Mouse (Mus musculus): Measurements from ENCODE around the gene Crybb3. TPM values are rescaled to one million over a fixed set of nuclear protein-coding genes. Genes with fewer than 3 reads are reported as not detected.
"Not testable (repeated sequence)": the region's sequence is repeated elsewhere in the genome, so short reads cannot be mapped to it uniquely, and the experiment has no call there.

The Crybb3 gene
- polyA plus RNA-seq, 1 experiment from 2014 or later = 0.77 TPM

- not testable (repeated sequence) for H3K9ac ChIP-seq (ENCODE audit: low read depth, low read length); H3K4me2 ChIP-seq; ATAC-seq (replicated peaks; ENCODE audit: insufficient number of reproducible peaks, low FRiP score, low TSS enrichment); H3K4me3 ChIP-seq (ENCODE audit: low read depth, low read length); H3K9me3 ChIP-seq (replicated peaks; ENCODE audit: control insufficient read depth, low read length); H3K27ac ChIP-seq (ENCODE audit: low read depth, low read length); H3K36me3 ChIP-seq (ENCODE audit: control insufficient read depth, insufficient read depth, low read length); H3K27me3 ChIP-seq (ENCODE audit: control insufficient read depth, insufficient read depth, low read length)
- H3K4me1 ChIP-seq (ENCODE audit: control insufficient read depth, insufficient read depth, low read length) = peaks cover 68% of the 10 kb centered on the region
- WGBS (ENCODE audit: insufficient replicate concordance) = 89% methylated on average over 2 of the region's 2 CpGs
Observed at GRCm38 (mm10) chr5:113109651-113110050, 28.3 kb upstream of the Crybb3 start.

GRCm38 (mm10) chr5:113108165-113108764 is 26.9 kb upstream of the Crybb3 start:
- H3K36me3 ChIP-seq (ENCODE audit: control insufficient read depth, insufficient read depth, low read length) = no peaks in the 10 kb centered on the region
- no peak for ATAC-seq (replicated peaks; ENCODE audit: insufficient number of reproducible peaks, low FRiP score, low TSS enrichment)
- H3K27ac ChIP-seq (ENCODE audit: low read depth, low read length) = peak overlapping the region; percentile 87
- no peak overlapping the region for H3K9ac ChIP-seq (ENCODE audit: low read depth, low read length)
- H3K9me3 ChIP-seq (replicated peaks; ENCODE audit: control insufficient read depth, low read length) = no peaks in the 10 kb centered on the region
- H3K4me2 ChIP-seq = no peak overlapping the region
- H3K4me1 ChIP-seq (ENCODE audit: control insufficient read depth, insufficient read depth, low read length) = peaks cover 54% of the 10 kb centered on the region
- WGBS (ENCODE audit: insufficient replicate concordance) = 31% methylated on average over 11 of the region's 11 CpGs
- no peaks in the 10 kb centered on the region for H3K27me3 ChIP-seq (ENCODE audit: control insufficient read depth, insufficient read depth, low read length)
- no peak overlapping the region for H3K4me3 ChIP-seq (ENCODE audit: low read depth, low read length)

- no peaks in the 10 kb centered on the region for H3K9me3 ChIP-seq (replicated peaks; ENCODE audit: control insufficient read depth, low read length)
- WGBS (ENCODE audit: insufficient replicate concordance) = 38% methylated on average over 3 of the region's 3 CpGs
- peaks cover 53% of the 10 kb centered on the region for H3K4me1 ChIP-seq (ENCODE audit: control insufficient read depth, insufficient read depth, low read length)
- H3K27me3 ChIP-seq (ENCODE audit: control insufficient read depth, insufficient read depth, low read length) = no peaks in the 10 kb centered on the region
- no peaks in the 10 kb centered on the region for H3K36me3 ChIP-seq (ENCODE audit: control insufficient read depth, insufficient read depth, low read length)
- H3K4me2 ChIP-seq = no peak overlapping the region
- no peak overlapping the region for H3K4me3 ChIP-seq (ENCODE audit: low read depth, low read length)
- no peak overlapping the region for H3K9ac ChIP-seq (ENCODE audit: low read depth, low read length)
- H3K27ac ChIP-seq (ENCODE audit: low read depth, low read length) = peak overlapping the region; percentile 87
- ATAC-seq (replicated peaks; ENCODE audit: insufficient number of reproducible peaks, low FRiP score, low TSS enrichment) = no peak
Observed at GRCm38 (mm10) chr5:113107709-113108108, 26.3 kb upstream of the Crybb3 start.

GRCm38 (mm10) chr5:113106594-113106993 is 25.2 kb upstream of the Crybb3 start:
- ATAC-seq (replicated peaks; ENCODE audit: insufficient number of reproducible peaks, low FRiP score, low TSS enrichment) = no peak
- 59% methylated on average over 7 of the region's 7 CpGs for WGBS (ENCODE audit: insufficient replicate concordance)

GRCm38 (mm10) chr5:113105481-113105880 is 24.1 kb upstream of the Crybb3 start:
- no peaks in the 10 kb centered on the region for H3K9me3 ChIP-seq (replicated peaks; ENCODE audit: control insufficient read depth, low read length)
- H3K27me3 ChIP-seq (ENCODE audit: control insufficient read depth, insufficient read depth, low read length) = no peaks in the 10 kb centered on the region
- 87% methylated on average over 4 of the region's 4 CpGs for WGBS (ENCODE audit: insufficient replicate concordance)
- no peak overlapping the region for H3K9ac ChIP-seq (ENCODE audit: low read depth, low read length)
- peaks cover 42% of the 10 kb centered on the region for H3K4me1 ChIP-seq (ENCODE audit: control insufficient read depth, insufficient read depth, low read length)
- H3K27ac ChIP-seq (ENCODE audit: low read depth, low read length) = no peak overlapping the region
- H3K4me2 ChIP-seq = no peak overlapping the region
- no peak overlapping the region for H3K4me3 ChIP-seq (ENCODE audit: low read depth, low read length)
- H3K36me3 ChIP-seq (ENCODE audit: control insufficient read depth, insufficient read depth, low read length) = no peaks in the 10 kb centered on the region
- no peak for ATAC-seq (replicated peaks; ENCODE audit: insufficient number of reproducible peaks, low FRiP score, low TSS enrichment)

More at GRCm38 (mm10) chr5:113106594-113106993, 25.2 kb upstream of the Crybb3 start:
- no peaks in the 10 kb centered on the region for H3K36me3 ChIP-seq (ENCODE audit: control insufficient read depth, insufficient read depth, low read length)
- H3K9me3 ChIP-seq (replicated peaks; ENCODE audit: control insufficient read depth, low read length) = no peaks in the 10 kb centered on the region
- H3K9ac ChIP-seq (ENCODE audit: low read depth, low read length) = no peak overlapping the region
- peaks cover 53% of the 10 kb centered on the region for H3K4me1 ChIP-seq (ENCODE audit: control insufficient read depth, insufficient read depth, low read length)
- H3K4me2 ChIP-seq = no peak overlapping the region
- no peaks in the 10 kb centered on the region for H3K27me3 ChIP-seq (ENCODE audit: control insufficient read depth, insufficient read depth, low read length)
- no peak overlapping the region for H3K4me3 ChIP-seq (ENCODE audit: low read depth, low read length)
- 0 out of 2 replicates have a peak overlapping the region, but pooled peaks have one; percentile 29 for H3K27ac ChIP-seq (ENCODE audit: low read depth, low read length)

GRCm38 (mm10) chr5:113105035-113105434 is 23.7 kb upstream of the Crybb3 start:
- H3K4me2 ChIP-seq = no peak overlapping the region
- peaks cover 39% of the 10 kb centered on the region for H3K4me1 ChIP-seq (ENCODE audit: control insufficient read depth, insufficient read depth, low read length)
- H3K9ac ChIP-seq (ENCODE audit: low read depth, low read length) = no peak overlapping the region
- H3K27ac ChIP-seq (ENCODE audit: low read depth, low read length) = no peak overlapping the region
- no peaks in the 10 kb centered on the region for H3K27me3 ChIP-seq (ENCODE audit: control insufficient read depth, insufficient read depth, low read length)
- no peak for ATAC-seq (replicated peaks; ENCODE audit: insufficient number of reproducible peaks, low FRiP score, low TSS enrichment)
- no peak overlapping the region for H3K4me3 ChIP-seq (ENCODE audit: low read depth, low read length)
- whole genome bisulfite sequencing (ENCODE audit: insufficient replicate concordance) = 81% methylated on average over 9 of the region's 9 CpGs
- no peaks in the 10 kb centered on the region for H3K9me3 ChIP-seq (replicated peaks; ENCODE audit: control insufficient read depth, low read length)
- H3K36me3 ChIP-seq (ENCODE audit: control insufficient read depth, insufficient read depth, low read length) = no peaks in the 10 kb centered on the region

- peaks cover 22% of the 10 kb centered on the region for H3K4me1 ChIP-seq (ENCODE audit: control insufficient read depth, insufficient read depth, low read length)
- H3K4me3 ChIP-seq (ENCODE audit: low read depth, low read length) = no peak overlapping the region
- no peaks in the 10 kb centered on the region for H3K9me3 ChIP-seq (replicated peaks; ENCODE audit: control insufficient read depth, low read length)
- H3K27ac ChIP-seq (ENCODE audit: low read depth, low read length) = peak overlapping the region; percentile 38
- ATAC-seq (replicated peaks; ENCODE audit: insufficient number of reproducible peaks, low FRiP score, low TSS enrichment) = no peak
- 0 out of 2 replicates have a peak overlapping the region, but pooled peaks have one; percentile 22 for H3K9ac ChIP-seq (ENCODE audit: low read depth, low read length)
- no peaks in the 10 kb centered on the region for H3K36me3 ChIP-seq (ENCODE audit: control insufficient read depth, insufficient read depth, low read length)
- 53% methylated on average over 7 of the region's 7 CpGs for WGBS (ENCODE audit: insufficient replicate concordance)
- no peaks in the 10 kb centered on the region for H3K27me3 ChIP-seq (ENCODE audit: control insufficient read depth, insufficient read depth, low read length)
- H3K4me2 ChIP-seq = no peak overlapping the region
Observed at GRCm38 (mm10) chr5:113102455-113102854, 21.1 kb upstream of the Crybb3 start.

- Histone ChIP-seq H3K4me1 (ENCODE audit: control insufficient read depth, insufficient read depth, low read length) (peaks cover 12% of the 10 kb centered on the region), H3K27ac (ENCODE audit: low read depth, low read length) (no peak overlapping the region), H3K9ac (ENCODE audit: low read depth, low read length) (no peak overlapping the region), H3K9me3 (replicated peaks; ENCODE audit: control insufficient read depth, low read length) (no peaks in the 10 kb centered on the region), H3K4me3 (ENCODE audit: low read depth, low read length) (no peak overlapping the region), H3K4me2 (no peak overlapping the region), H3K36me3 (ENCODE audit: control insufficient read depth, insufficient read depth, low read length) (no peaks in the 10 kb centered on the region; the same call in 1 of the 2 replicates), H3K27me3 (ENCODE audit: control insufficient read depth, insufficient read depth, low read length) (no peaks in the 10 kb centered on the region)
- WGBS (ENCODE audit: insufficient replicate concordance) = 80% methylated on average over 10 of the region's 10 CpGs
- no peak for ATAC-seq (replicated peaks; ENCODE audit: insufficient number of reproducible peaks, low FRiP score, low TSS enrichment)
Observed at GRCm38 (mm10) chr5:113101457-113101856, 20.1 kb upstream of the Crybb3 start.

- Histone ChIP-seq H3K27me3 (ENCODE audit: control insufficient read depth, insufficient read depth, low read length) (no peaks in the 10 kb centered on the region), H3K4me2 (no peak overlapping the region), H3K36me3 (ENCODE audit: control insufficient read depth, insufficient read depth, low read length) (peaks cover 2% of the 10 kb centered on the region; the same call in 1 of the 2 replicates), H3K9ac (ENCODE audit: low read depth, low read length) (no peak overlapping the region), H3K4me1 (ENCODE audit: control insufficient read depth, insufficient read depth, low read length) (peaks cover 12% of the 10 kb centered on the region), H3K9me3 (replicated peaks; ENCODE audit: control insufficient read depth, low read length) (no peaks in the 10 kb centered on the region), H3K27ac (ENCODE audit: low read depth, low read length) (no peak overlapping the region), H3K4me3 (ENCODE audit: low read depth, low read length) (no peak overlapping the region)
- no peak for ATAC-seq (replicated peaks; ENCODE audit: insufficient number of reproducible peaks, low FRiP score, low TSS enrichment)
- 80% methylated on average over 11 of the region's 11 CpGs for WGBS (ENCODE audit: insufficient replicate concordance)
Observed at GRCm38 (mm10) chr5:113100422-113100821, 19.0 kb upstream of the Crybb3 start.
